Mouse (Mus musculus) heart, embryonic 12.5 days (tissue): ENCODE measurements at regions not wholly inside any gene's neighbourhood (a gene's known extent, or its start where the extent isn't known, plus 50 kb on each side); places are given as distances from the start of the nearest gene placed in this dataset.

Experiments used
- ATAC-seq: fragments of 200-750 bp; cut with Nextera tagmentation; 2 replicates; pipeline ENCODE4 v1.8.0; 2017; ENCODE audit warnings: moderate TSS enrichment, moderate library complexity; ENCODE audit not compliant: insufficient number of reproducible peaks, low FRiP score
- H3K27ac ChIP-seq: fragments of 300-500 bp; sonication (generic); 2 replicates; pipeline ENCODE4 v1.5.1; 2016; ENCODE audit warnings: mild to moderate bottlenecking, moderate library complexity; ENCODE audit not compliant: poor library complexity, severe bottlenecking
- H3K27me3 ChIP-seq: fragments of 300-500 bp; sonication (generic); replicated peaks from 2 replicates; pipeline ENCODE4 v1.6.1; 2016; ENCODE audit warnings: mild to moderate bottlenecking, moderate library complexity
- H3K36me3 ChIP-seq: fragments of 300-500 bp; sonication (generic); 2 replicates; pipeline ENCODE4 v1.6.1; 2016; ENCODE audit warnings: mild to moderate bottlenecking, moderate library complexity
- H3K4me1 ChIP-seq: fragments of 300-500 bp; sonication (generic); replicated peaks from 2 replicates; pipeline ENCODE4 v1.6.1; 2016; ENCODE audit warnings: mild to moderate bottlenecking
- H3K4me2 ChIP-seq: fragments of 300-500 bp; sonication (generic); 2 replicates; pipeline ENCODE4 v1.6.1; 2016; ENCODE audit warnings: mild to moderate bottlenecking, moderate library complexity
- H3K4me3 ChIP-seq: fragments of 300-500 bp; sonication (generic); 2 replicates; pipeline ENCODE4 v1.5.1; 2016; ENCODE audit warnings: mild to moderate bottlenecking
- H3K9ac ChIP-seq: fragments of 300-500 bp; sonication (generic); 2 replicates; pipeline ENCODE4 v1.6.1; 2016; ENCODE audit warnings: mild to moderate bottlenecking, moderate library complexity
- H3K9me3 ChIP-seq: fragments of 300-500 bp; sonication (generic); replicated peaks from 2 replicates; pipeline ENCODE4 v1.6.1; 2016; ENCODE audit warnings: mild to moderate bottlenecking, moderate library complexity
- WGBS: fragments of 180-500 bp; shearing (Covaris S2); methylation state at CpG from one replicate; pipeline ENCODE4 v1.1.7; 2016; 5-methylcytosine and 5-hydroxymethylcytosine counted together

DNA sequence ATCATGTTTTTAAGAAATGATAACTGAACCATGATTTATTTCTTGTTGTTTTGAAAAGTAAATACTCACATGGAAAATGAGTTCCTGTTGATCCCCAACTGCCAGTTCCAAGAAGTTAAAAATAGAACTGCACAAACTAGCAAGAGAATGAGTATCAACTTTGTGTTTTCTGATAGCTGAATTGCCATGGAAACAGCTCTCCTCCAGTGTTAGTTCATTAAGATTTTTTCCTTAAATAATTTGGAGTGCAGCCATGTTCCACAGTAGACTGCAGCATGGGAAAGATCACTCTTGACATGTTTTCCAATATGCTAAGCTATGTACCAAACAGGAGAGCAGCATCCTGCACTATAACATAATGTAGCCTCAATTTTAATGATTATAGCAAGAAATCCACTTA, 208.0 kb upstream of the Tars start:
- no peak for ATAC-seq
- H3K27me3 ChIP-seq: no peaks in the 10 kb centered on the region
- no peak overlapping the region for H3K4me2 ChIP-seq
- no peak overlapping the region for H3K27ac ChIP-seq
- H3K9me3 ChIP-seq: no peaks in the 10 kb centered on the region
- no peaks in the 10 kb centered on the region for H3K4me1 ChIP-seq
- no peak overlapping the region for H3K4me3 ChIP-seq
- H3K36me3 ChIP-seq: no peaks in the 10 kb centered on the region
- no peak overlapping the region for H3K9ac ChIP-seq

DNA sequence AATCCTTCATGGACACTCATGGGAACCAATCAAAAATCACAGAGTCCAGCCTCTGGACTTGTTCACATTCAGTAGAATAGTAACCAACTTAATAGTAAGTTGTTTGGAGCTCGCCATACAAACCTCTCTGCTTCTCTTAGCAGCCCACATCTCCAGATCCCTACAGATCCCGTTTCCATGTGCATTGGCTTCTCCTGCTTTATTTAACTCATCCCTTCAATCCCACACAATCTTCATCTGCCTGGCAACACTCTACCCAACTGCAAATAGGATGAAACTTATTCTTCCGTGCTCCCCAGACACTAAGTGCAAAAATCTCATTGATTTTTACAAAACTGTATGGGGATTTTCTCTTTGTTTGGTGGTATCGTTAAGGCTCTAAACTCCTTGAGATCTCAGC, 206.2 kb upstream of the Tars start:
- Histone ChIP-seq H3K4me2 (no peak overlapping the region), H3K36me3 (no peaks in the 10 kb centered on the region)
- WGBS: 79% methylated on average over 4 of the region's 4 CpGs

DNA sequence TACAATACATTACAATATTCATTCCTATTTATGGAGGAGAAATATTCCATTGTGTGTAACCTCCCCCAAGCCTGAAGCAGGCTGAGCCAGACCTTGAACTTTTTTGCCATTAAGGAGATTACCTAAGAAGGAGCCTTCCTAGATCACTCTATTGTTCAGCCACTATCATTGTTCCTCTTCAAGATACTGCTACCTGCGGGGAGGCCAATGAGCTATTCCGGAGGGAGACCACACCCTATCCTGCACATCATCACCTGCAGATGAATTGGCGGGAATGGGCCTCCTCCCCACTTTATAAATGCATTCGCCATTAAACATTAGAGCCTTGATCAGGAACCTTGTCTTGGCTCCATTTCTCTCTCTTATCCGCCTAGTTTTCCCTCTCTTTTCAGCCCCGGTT, 197.6 kb upstream of the Tars start:
- 0 out of 2 replicates have a peak, but pooled peaks cover 4% of the 10 kb centered on the region for H3K4me1 ChIP-seq
- no peak overlapping the region for H3K27ac ChIP-seq
- H3K36me3 ChIP-seq: no peaks in the 10 kb centered on the region
- ATAC-seq: no peak
- 72% methylated on average over 6 of the region's 6 CpGs for WGBS
- no peak overlapping the region for H3K4me3 ChIP-seq
- no peak overlapping the region for H3K9ac ChIP-seq
- H3K4me2 ChIP-seq: no peak overlapping the region
- no peaks in the 10 kb centered on the region for H3K9me3 ChIP-seq
- no peaks in the 10 kb centered on the region for H3K27me3 ChIP-seq

More for the DNA sequence above, 206.2 kb upstream of the Tars start:
- no peaks in the 10 kb centered on the region for H3K9me3 ChIP-seq
- no peak overlapping the region for H3K27ac ChIP-seq
- H3K4me1 ChIP-seq: no peaks in the 10 kb centered on the region
- H3K4me3 ChIP-seq: no peak overlapping the region
- no peaks in the 10 kb centered on the region for H3K27me3 ChIP-seq
- no peak for ATAC-seq
- no peak overlapping the region for H3K9ac ChIP-seq

DNA sequence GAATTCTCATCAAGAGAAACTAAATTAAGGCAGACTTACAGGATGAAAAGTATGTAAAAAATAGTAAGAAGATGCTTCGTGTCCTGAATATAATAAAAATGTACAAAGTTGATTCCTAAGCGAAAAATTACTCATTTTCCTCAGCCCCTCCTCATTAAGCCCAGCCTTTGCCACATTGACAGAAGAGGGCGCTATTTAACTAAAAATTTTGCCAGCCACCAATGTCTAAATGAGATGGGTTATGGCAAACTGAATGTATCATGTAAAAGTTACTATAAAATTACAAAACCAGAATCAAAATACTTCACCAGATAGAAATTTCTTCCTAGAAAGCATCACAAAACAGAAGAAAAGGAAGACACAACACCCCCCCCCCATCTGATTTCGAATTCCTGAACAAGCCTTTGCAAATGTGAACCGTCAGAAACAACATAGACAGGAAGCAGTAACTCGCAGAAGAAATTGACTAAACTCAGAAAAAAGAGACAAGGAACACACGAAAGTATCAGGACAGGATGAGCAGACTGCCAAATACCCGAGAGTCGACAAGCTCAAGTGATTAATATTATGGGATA, 191.2 kb upstream of the Tars start:
- Histone ChIP-seq H3K27me3 (no peaks in the 10 kb centered on the region), H3K4me3 (no peak overlapping the region), H3K27ac (no peak overlapping the region), H3K9ac (no peak overlapping the region), H3K4me1 (0 out of 2 replicates have a peak, but pooled peaks cover 4% of the 10 kb centered on the region), H3K36me3 (no peaks in the 10 kb centered on the region), H3K9me3 (no peaks in the 10 kb centered on the region), H3K4me2 (no peak overlapping the region)
- ATAC-seq: no peak
- 32% methylated on average over 9 of the region's 9 CpGs for WGBS

DNA sequence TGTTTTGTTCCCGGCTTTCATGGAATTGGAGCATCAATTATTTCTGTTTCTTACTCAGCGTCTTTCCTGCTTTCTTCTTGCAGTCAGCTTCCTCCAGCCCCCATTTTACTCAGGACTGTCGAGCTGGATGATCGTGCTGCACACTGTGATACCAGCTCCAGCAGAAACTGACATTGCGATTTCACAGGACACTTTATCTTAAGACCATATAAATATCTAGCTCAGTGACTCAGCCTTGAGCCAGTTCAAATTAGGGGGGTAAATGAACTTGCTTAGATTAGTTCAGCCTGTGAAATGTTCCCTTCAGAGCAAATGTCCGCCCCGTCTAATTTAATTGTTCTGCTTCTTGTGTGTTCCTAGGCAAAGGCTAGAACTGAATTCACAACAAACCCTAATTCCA, 190.3 kb upstream of the Tars start:
- Histone ChIP-seq H3K36me3 (no peaks in the 10 kb centered on the region), H3K4me3 (no peak overlapping the region), H3K27ac (peak overlapping the region; percentile 52), H3K4me2 (no peak overlapping the region), H3K27me3 (no peaks in the 10 kb centered on the region), H3K9me3 (no peaks in the 10 kb centered on the region), H3K4me1 (no peaks in the 10 kb centered on the region), H3K9ac (no peak overlapping the region)
- WGBS: 33% methylated on average over 7 of the region's 7 CpGs
- ATAC-seq: peak; percentile 57; the same call in 1 of the 2 replicates

DNA sequence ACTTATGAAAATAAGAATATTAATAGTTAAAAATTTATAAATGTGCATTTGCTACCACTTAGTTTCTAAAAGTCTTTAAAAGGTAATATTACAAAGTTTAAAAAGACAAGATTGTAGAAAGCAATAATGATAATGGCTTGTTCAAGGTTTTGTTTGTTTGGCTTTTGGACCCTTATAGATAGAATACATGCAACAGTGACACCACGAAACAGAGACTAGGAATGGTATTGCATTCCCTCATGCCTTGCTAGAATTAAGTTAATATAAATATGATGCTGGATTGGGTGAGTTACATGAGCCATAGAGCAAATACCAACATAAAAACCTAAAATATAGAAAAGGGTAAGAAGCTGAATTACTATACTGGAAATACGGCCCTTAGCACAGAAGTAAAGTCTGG, 186.9 kb upstream of the Tars start:
- no peak overlapping the region for H3K4me3 ChIP-seq
- H3K27ac ChIP-seq: no peak overlapping the region
- WGBS: 80% methylated on average over 2 of the region's 2 CpGs

DNA sequence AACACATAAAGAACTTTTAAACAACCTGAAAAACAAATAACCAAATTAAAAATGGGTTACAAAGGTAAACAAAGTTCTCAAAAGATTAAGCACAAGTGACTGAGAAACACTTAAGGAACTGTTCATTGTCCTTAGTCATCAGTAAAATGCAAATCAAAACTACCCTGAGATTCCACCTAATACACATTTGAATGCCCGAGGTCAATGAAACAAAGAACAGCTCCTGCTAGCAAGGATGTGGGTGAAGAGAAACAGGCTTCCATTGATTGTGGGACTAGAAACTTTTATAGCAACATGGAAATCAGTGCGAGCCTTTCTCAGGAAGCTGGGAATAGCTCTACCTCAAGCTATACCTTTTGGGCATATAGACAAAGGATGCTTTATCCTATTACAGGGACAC, 184.7 kb upstream of the Tars start:
- WGBS: 68% methylated on average over 2 of the region's 2 CpGs
- Histone ChIP-seq H3K9ac (no peak overlapping the region), H3K27me3 (no peaks in the 10 kb centered on the region), H3K27ac (no peak overlapping the region), H3K9me3 (no peaks in the 10 kb centered on the region), H3K4me3 (no peak overlapping the region), H3K4me1 (no peaks in the 10 kb centered on the region), H3K4me2 (no peak overlapping the region), H3K36me3 (no peaks in the 10 kb centered on the region)
- no peak for ATAC-seq

More for the DNA sequence above, 186.9 kb upstream of the Tars start:
- no peak for ATAC-seq
- no peaks in the 10 kb centered on the region for H3K4me1 ChIP-seq
- no peak overlapping the region for H3K9ac ChIP-seq
- H3K27me3 ChIP-seq: no peaks in the 10 kb centered on the region
- H3K36me3 ChIP-seq: no peaks in the 10 kb centered on the region
- no peak overlapping the region for H3K4me2 ChIP-seq
- H3K9me3 ChIP-seq: no peaks in the 10 kb centered on the region

DNA sequence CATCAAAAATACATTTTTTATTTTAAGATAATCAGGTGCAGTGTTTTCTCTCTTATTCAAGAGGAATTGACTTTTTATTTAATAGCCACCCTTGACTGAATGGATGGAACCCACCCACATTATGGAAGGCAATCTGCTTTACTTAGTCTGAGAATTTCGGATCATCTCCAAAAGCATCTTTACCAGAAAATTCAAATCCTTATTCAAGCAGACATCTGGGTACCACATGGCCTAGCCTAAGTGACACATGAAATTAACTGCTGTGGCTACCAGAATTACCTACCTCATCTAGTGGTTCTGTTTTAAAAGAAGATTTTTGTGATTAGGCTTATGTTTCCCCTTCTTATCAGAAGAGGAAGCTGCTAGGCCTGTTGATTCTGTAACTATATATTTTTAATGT, 178.9 kb upstream of the Tars start:
- Histone ChIP-seq H3K27me3 (no peaks in the 10 kb centered on the region), H3K36me3 (no peaks in the 10 kb centered on the region), H3K27ac (no peak overlapping the region), H3K4me1 (peaks cover 9% of the 10 kb centered on the region; the same call in 1 of the 2 replicates), H3K4me2 (no peak overlapping the region), H3K4me3 (no peak overlapping the region), H3K9me3 (no peaks in the 10 kb centered on the region), H3K9ac (no peak overlapping the region)
- ATAC-seq: no peak
- 56% methylated on average over 1 of the region's 1 CpGs for WGBS

DNA sequence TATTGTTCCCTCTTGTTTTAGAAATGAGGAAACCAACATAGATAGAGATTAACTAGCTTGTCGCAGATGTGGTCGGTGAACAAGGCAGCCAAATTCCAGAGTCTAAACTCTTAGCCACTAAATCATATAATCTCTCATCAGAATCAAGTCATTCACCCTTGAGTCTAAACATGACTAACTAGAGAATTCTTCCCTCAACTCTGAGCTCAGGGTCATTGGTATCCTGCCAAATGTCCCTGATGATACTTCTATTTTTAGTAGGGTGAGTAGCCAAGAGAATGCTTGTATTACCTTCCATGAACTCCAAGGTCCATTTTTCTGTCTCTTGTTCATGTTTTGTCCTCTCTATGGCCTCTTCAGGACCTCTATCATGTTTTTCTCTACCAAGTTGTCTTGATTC, 174.9 kb upstream of the Tars start:
- Histone ChIP-seq H3K27ac (no peak overlapping the region), H3K4me2 (no peak overlapping the region), H3K27me3 (no peaks in the 10 kb centered on the region), H3K4me3 (no peak overlapping the region), H3K9ac (no peak overlapping the region), H3K9me3 (no peaks in the 10 kb centered on the region), H3K36me3 (no peaks in the 10 kb centered on the region), H3K4me1 (peaks cover 9% of the 10 kb centered on the region; the same call in 1 of the 2 replicates)
- no peak for ATAC-seq
- WGBS: 71% methylated on average over 2 of the region's 2 CpGs

DNA sequence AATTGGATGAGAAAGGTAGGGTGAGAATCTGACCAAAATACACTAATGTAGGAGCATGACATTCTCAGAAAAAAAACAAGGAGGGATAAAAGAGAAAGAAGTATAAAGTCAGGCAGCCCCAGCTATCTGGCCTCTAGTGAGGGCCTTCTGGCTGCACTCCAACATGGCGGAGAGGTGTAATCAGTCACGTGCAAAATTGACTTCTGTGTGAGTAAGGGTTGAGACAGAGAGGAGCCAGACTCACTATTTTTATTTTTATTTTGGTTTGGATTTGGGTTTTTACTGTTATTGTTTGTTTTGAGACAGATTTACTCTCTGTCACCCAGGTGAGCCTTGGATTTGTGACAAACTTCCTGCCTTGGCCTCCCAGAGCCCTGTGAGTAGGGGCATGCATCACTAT, 174.0 kb upstream of the Tars start:
- no peaks in the 10 kb centered on the region for H3K27me3 ChIP-seq
- H3K9ac ChIP-seq: no peak overlapping the region
- H3K4me2 ChIP-seq: no peak overlapping the region
- no peak for ATAC-seq
- no peak overlapping the region for H3K4me3 ChIP-seq
- no peaks in the 10 kb centered on the region for H3K36me3 ChIP-seq
- no peak overlapping the region for H3K27ac ChIP-seq
- peaks cover 9% of the 10 kb centered on the region; the same call in 1 of the 2 replicates for H3K4me1 ChIP-seq
- H3K9me3 ChIP-seq: no peaks in the 10 kb centered on the region
- 53% methylated on average over 2 of the region's 2 CpGs for WGBS

DNA sequence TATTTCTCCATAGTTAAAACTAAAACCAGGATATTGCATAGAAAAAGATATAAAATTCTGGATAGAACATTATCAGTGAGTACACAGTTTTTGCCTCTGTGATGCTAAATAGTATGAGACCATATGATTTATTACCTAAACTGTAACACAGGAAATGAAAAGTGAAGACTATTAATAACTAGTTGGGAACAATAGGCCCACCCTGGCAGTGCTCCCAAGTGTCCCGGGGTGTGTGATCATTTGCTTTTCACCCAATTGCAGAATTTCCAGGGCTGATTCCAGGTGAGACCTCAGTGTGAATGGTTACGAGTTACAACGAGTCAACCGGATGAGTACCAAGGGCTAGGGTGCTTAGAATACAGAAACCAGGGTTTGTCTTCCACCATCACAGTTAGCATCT, 172.6 kb upstream of the Tars start:
- Histone ChIP-seq H3K27me3 (no peaks in the 10 kb centered on the region), H3K4me3 (no peak overlapping the region), H3K36me3 (no peaks in the 10 kb centered on the region), H3K27ac (no peak overlapping the region), H3K4me1 (peaks cover 9% of the 10 kb centered on the region; the same call in 1 of the 2 replicates), H3K9ac (no peak overlapping the region), H3K9me3 (no peaks in the 10 kb centered on the region), H3K4me2 (no peak overlapping the region)
- ATAC-seq: no peak
- WGBS: 90% methylated on average over 4 of the region's 4 CpGs

DNA sequence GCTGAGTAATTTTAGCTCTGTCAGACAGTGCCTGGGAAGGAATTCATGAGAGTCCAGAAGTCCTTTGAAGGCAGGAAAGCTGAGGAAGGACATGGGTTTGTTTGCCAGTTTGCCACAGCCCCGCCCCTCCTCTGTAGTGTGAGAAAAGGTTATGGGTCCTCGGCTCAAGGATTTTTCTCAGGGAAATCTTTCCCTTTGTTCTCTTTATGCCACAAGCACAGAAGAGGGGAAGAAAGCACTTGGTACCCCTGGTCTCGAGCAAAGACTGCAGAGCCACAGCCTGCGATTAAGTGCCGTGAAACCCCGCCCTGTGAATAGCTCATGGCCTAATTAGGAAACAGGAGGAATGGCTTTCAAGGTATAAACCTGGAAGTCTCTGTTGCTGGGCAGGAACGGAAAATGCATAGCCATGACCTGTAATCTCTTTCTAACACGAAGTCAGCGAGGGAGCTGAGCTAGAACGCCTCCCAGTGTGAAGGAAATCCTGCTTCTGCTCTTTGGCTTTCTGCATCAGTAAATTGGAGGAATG, 166.1 kb upstream of the Tars start:
- Histone ChIP-seq H3K36me3 (no peaks in the 10 kb centered on the region), H3K4me1 (peaks cover 8% of the 10 kb centered on the region), H3K4me2 (peak overlapping the region; percentile 50), H3K27ac (peak overlapping the region; percentile 66), H3K27me3 (no peaks in the 10 kb centered on the region), H3K9ac (no peak overlapping the region), H3K9me3 (no peaks in the 10 kb centered on the region), H3K4me3 (peak overlapping the region; percentile 11; the same call in 1 of the 2 replicates)
- ATAC-seq: 0 out of 2 replicates have a peak, but pooled peaks have one; percentile 33
- 25% methylated on average over 10 of the region's 10 CpGs for WGBS
